ENCODE assay signal across 8 mouse cellular contexts in the genomic region with DNA sequence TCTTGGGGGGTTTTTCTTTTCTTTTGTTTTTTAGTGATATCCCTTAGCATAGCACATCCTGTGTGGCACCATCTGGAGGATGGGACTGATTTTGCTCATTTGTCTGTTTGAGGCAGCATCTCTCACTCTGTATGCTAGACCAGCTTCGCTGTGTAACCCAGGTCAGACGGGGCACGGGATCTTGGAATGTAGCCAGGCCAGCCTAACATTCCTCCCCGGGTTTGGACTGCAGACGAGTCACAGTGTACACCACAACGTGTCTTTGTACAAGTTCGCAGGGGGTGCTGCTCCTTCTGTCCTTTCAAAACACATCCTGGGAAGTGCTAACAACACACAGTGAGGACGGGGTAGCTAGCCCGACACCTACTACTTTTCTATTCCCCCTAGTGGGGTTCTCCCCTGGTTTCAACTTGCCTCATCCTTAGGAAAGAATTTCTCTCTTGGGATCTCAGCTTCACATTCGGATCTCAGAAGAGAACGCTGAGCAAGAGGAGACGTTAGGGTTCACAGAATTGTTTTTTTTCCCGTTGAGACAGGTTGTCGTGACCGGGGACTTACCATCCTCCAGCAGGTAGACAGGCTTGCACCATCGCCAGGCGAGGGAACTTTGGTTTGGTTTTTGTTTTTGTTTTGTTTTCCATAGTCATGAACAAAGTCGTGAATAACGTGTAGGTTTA. TPM values are rescaled to one million over a fixed set of nuclear protein-coding genes. Genes with fewer than 3 reads are reported as not detected.
DNase-seq lines count a peak whose midpoint lies in the region; ATAC-seq and TF ChIP-seq lines count a peak whose summit lies in the region.

No protein-coding gene starts in this region.

- H3K4me3 ChIP-seq in forebrain, embryonic 11.5 days (ENCODE audit: low read depth, low read length), result peak overlapping the region; percentile 81
- H3K4me3 ChIP-seq in intestine, embryonic 14.5 days (ENCODE audit: low read depth, low read length), result peak overlapping the region; percentile 99
- peak overlapping the region; percentile 99 for H3K4me3 ChIP-seq in liver, embryonic 16.5 days (ENCODE audit: low read depth, low read length)
- peak overlapping the region; percentile 63 for H3K4me3 ChIP-seq in olfactory bulb, adult 2 months (ENCODE audit: insufficient read depth, low read depth, low read length)

- under 1% methylated on average over 19 of the region's 19 CpGs for WGBS in forebrain, embryonic 11.5 days
- WGBS in intestine, embryonic 14.5 days, result under 1% methylated on average over 19 of the region's 19 CpGs
- under 1% methylated on average over 19 of the region's 19 CpGs for WGBS in liver, embryonic 16.5 days (ENCODE audit: insufficient replicate concordance)
- under 1% methylated on average over 19 of the region's 19 CpGs for WGBS in olfactory bulb, adult 2 months

- peak; percentile 56 for DNase-seq in retina, postnatal 1 day
- no peak for DNase-seq in retina, embryonic 14.5 days (ENCODE audit: low spot score)
- peak; percentile 70 for DNase-seq in adipocyte (ENCODE audit: low spot score)
- peak; percentile 67 for DNase-seq in forebrain, embryonic 11.5 days (ENCODE audit: low spot score)
- DNase-seq in intestine, embryonic 14.5 days (ENCODE audit: low spot score), result peak; percentile 80
- no peak for DNase-seq in gastrocnemius, postnatal 36 days

- H3K9ac ChIP-seq in forebrain, embryonic 11.5 days (ENCODE audit: low read length), result peak overlapping the region; percentile 89
- peak overlapping the region; percentile 96 for H3K9ac ChIP-seq in intestine, embryonic 14.5 days (ENCODE audit: low read length)
- peak overlapping the region; percentile 99 for H3K9ac ChIP-seq in liver, embryonic 16.5 days (ENCODE audit: low read depth, low read length)

- no peak for TF ChIP-seq POLR2A in olfactory bulb, adult 2 months (IDR thresholded peaks at IDR 0.05; ENCODE audit: insufficient read depth, low read depth, low read length)

- intact Hi-C loops in gastrocnemius, postnatal 36 days (cut with DNase I), result loop anchor here (10.0 kb wide), 1 partner anchor 137 kb away; no protein-coding TSS in a partner anchor

- peak; percentile 34; the same call in 1 of the 2 replicates for ATAC-seq in forebrain, embryonic 11.5 days (replicated peaks; ENCODE audit: low FRiP score)
- ATAC-seq in intestine, embryonic 14.5 days (replicated peaks; ENCODE audit: low FRiP score, low TSS enrichment, low read depth), result no peak; the same call in 1 of the 2 replicates
- no peak for ATAC-seq in liver, embryonic 16.5 days (ENCODE audit: low read depth)

- peak overlapping the region; percentile 88 for H3K27ac ChIP-seq in forebrain, embryonic 11.5 days (ENCODE audit: low read depth, low read length)
- H3K27ac ChIP-seq in intestine, embryonic 14.5 days (ENCODE audit: low read depth), result peak overlapping the region; percentile 95
- peak overlapping the region; percentile 91 for H3K27ac ChIP-seq in liver, embryonic 16.5 days (ENCODE audit: low read length)
- peak overlapping the region; percentile 7; the same call in 1 of the 2 replicates for H3K27ac ChIP-seq in olfactory bulb, adult 2 months (ENCODE audit: insufficient read depth, low read depth, low read length)

- peaks cover 2% of the 10 kb centered on the region; the same call in 1 of the 2 replicates for H3K4me1 ChIP-seq in forebrain, embryonic 11.5 days (replicated peaks; ENCODE audit: control insufficient read depth, insufficient read depth, low read length)
- peaks cover 33% of the 10 kb centered on the region for H3K4me1 ChIP-seq in intestine, embryonic 14.5 days (replicated peaks; ENCODE audit: control insufficient read depth, insufficient read depth, low read length)
- H3K4me1 ChIP-seq in liver, embryonic 16.5 days (ENCODE audit: control insufficient read depth, low read depth, low read length), result peaks cover 23% of the 10 kb centered on the region
- H3K4me1 ChIP-seq in olfactory bulb, adult 2 months (ENCODE audit: control insufficient read depth, insufficient read depth, low read length), result peaks cover 2% of the 10 kb centered on the region; the same call in 1 of the 2 replicates

- no peaks in the 10 kb centered on the region for H3K9me3 ChIP-seq in forebrain, embryonic 11.5 days (ENCODE audit: control insufficient read depth, low read length)
- H3K9me3 ChIP-seq in intestine, embryonic 14.5 days (ENCODE audit: control insufficient read depth, low read length), result no peaks in the 10 kb centered on the region
- no peaks in the 10 kb centered on the region for H3K9me3 ChIP-seq in liver, embryonic 16.5 days (replicated peaks; ENCODE audit: control insufficient read depth, low read length)

- TF ChIP-seq CTCF in olfactory bulb, adult 2 months (IDR thresholded peaks at IDR 0.05; ENCODE audit: insufficient read depth, low read depth, low read length), result no peak

- peak overlapping the region; percentile 60 for H3K4me2 ChIP-seq in forebrain, embryonic 11.5 days (ENCODE audit: low read depth, low read length, severe bottlenecking)
- peak overlapping the region; percentile 76 for H3K4me2 ChIP-seq in intestine, embryonic 14.5 days (ENCODE audit: low read length)
- H3K4me2 ChIP-seq in liver, embryonic 16.5 days (ENCODE audit: low read depth, low read length), result peak overlapping the region; percentile 79

- H3K36me3 ChIP-seq in forebrain, embryonic 11.5 days (ENCODE audit: control insufficient read depth, insufficient read depth, low read length), result no peaks in the 10 kb centered on the region; the same call in 1 of the 2 replicates
- peaks cover 31% of the 10 kb centered on the region for H3K36me3 ChIP-seq in intestine, embryonic 14.5 days (ENCODE audit: control insufficient read depth, insufficient read depth, low read length)
- H3K36me3 ChIP-seq in liver, embryonic 16.5 days (ENCODE audit: control insufficient read depth, insufficient read depth), result peaks cover 17% of the 10 kb centered on the region

- no peaks in the 10 kb centered on the region for H3K27me3 ChIP-seq in forebrain, embryonic 11.5 days (ENCODE audit: control insufficient read depth, insufficient read depth, low read length)
- no peaks in the 10 kb centered on the region for H3K27me3 ChIP-seq in intestine, embryonic 14.5 days (replicated peaks; ENCODE audit: control insufficient read depth, insufficient read depth, low read length)
- no peaks in the 10 kb centered on the region for H3K27me3 ChIP-seq in liver, embryonic 16.5 days (ENCODE audit: control insufficient read depth, insufficient read depth, low read depth, low read length)

RNA-seq across cellular contexts. Expression of a gene that starts 0.7 kb away (rescaled TPM):
- 186 and 189 TPM in 2 replicates for polyA plus RNA-seq in forebrain, embryonic 11.5 days (2014; fragmentation: Nextera tagmentation; extraction: Ambion mirVana)
- 253 and 276 TPM in 2 replicates for polyA plus RNA-seq in intestine, embryonic 14.5 days (2014; fragmentation: Nextera tagmentation; extraction: Ambion mirVana)
- polyA plus RNA-seq in liver, embryonic 16.5 days (2015; fragmentation: Nextera tagmentation; extraction: Ambion mirVana), result 112 and 117 TPM in 2 replicates
- polyA plus RNA-seq in olfactory bulb, adult 2 months (2012; ENCODE audit: insufficient read depth, insufficient read length, low replicate concordance, missing spikeins), result not detected in 2 replicates
- 10 to 100 TPM; 79.3 to 85.6 TPM for total RNA-seq in gastrocnemius, postnatal 36 days (2021)

RNA-seq across cellular contexts. Expression of a gene that starts 4.4 kb away (rescaled TPM):
- polyA plus RNA-seq in forebrain, embryonic 11.5 days (2014; fragmentation: Nextera tagmentation; extraction: Ambion mirVana), result 9.9 and 10.0 TPM in 2 replicates
- polyA plus RNA-seq in intestine, embryonic 14.5 days (2014; fragmentation: Nextera tagmentation; extraction: Ambion mirVana), result 6.3 and 8.9 TPM in 2 replicates
- 2.1 and 2.6 TPM in 2 replicates for polyA plus RNA-seq in liver, embryonic 16.5 days (2015; fragmentation: Nextera tagmentation; extraction: Ambion mirVana)
- not detected in 2 replicates for polyA plus RNA-seq in olfactory bulb, adult 2 months (2012; ENCODE audit: insufficient read depth, insufficient read length, low replicate concordance, missing spikeins)
- under 1 TPM; 0.25 to 0.64 TPM for total RNA-seq in gastrocnemius, postnatal 36 days (2021)

RNA-seq across cellular contexts. Expression of a gene that starts 22.4 kb away (rescaled TPM):
- 109 and 110 TPM in 2 replicates for polyA plus RNA-seq in forebrain, embryonic 11.5 days (2014; fragmentation: Nextera tagmentation; extraction: Ambion mirVana)
- 61.4 and 63.5 TPM in 2 replicates for polyA plus RNA-seq in intestine, embryonic 14.5 days (2014; fragmentation: Nextera tagmentation; extraction: Ambion mirVana)
- 5.1 and 5.4 TPM in 2 replicates for polyA plus RNA-seq in liver, embryonic 16.5 days (2015; fragmentation: Nextera tagmentation; extraction: Ambion mirVana)
- not detected in 2 replicates for polyA plus RNA-seq in olfactory bulb, adult 2 months (2012; ENCODE audit: insufficient read depth, insufficient read length, low replicate concordance, missing spikeins)
- under 1 TPM; 0.32 to 0.51 TPM for total RNA-seq in gastrocnemius, postnatal 36 days (2021)

RNA-seq across cellular contexts. Expression of a gene that starts 24.8 kb away (rescaled TPM):
- polyA plus RNA-seq in forebrain, embryonic 11.5 days (2014; fragmentation: Nextera tagmentation; extraction: Ambion mirVana), result 0.73 and 0.83 TPM in 2 replicates
- polyA plus RNA-seq in intestine, embryonic 14.5 days (2014; fragmentation: Nextera tagmentation; extraction: Ambion mirVana), result 0.40 and 0.51 TPM in 2 replicates
- polyA plus RNA-seq in liver, embryonic 16.5 days (2015; fragmentation: Nextera tagmentation; extraction: Ambion mirVana), result 1.5 and 1.7 TPM in 2 replicates
- polyA plus RNA-seq in olfactory bulb, adult 2 months (2012; ENCODE audit: insufficient read depth, insufficient read length, low replicate concordance, missing spikeins), result not detected in 2 replicates
- under 1 TPM in 1 of 2 experiments, not detected in 1; 0.26 TPM for total RNA-seq in gastrocnemius, postnatal 36 days (2021)

Comparison
In these comparisons a context has a peak if more than half of its experiments do, and no peak if none do; other contexts are left out.
1. DNase-seq: peak in retina, postnatal 1 day (single experiment), adipocyte (single experiment), forebrain, embryonic 11.5 days (single experiment) and intestine, embryonic 14.5 days (single experiment); none in retina, embryonic 14.5 days (single experiment) and gastrocnemius, postnatal 36 days (0 of 2).
2. H3K27ac ChIP-seq: peak in every context shown above with its lines; median percentile 95 in intestine, embryonic 14.5 days; 91 in liver, embryonic 16.5 days; 88 in forebrain, embryonic 11.5 days; 7 in olfactory bulb, adult 2 months.
3. Peak in every context shown above with its lines, with median percentiles within 50 percentile points of each other: H3K4me2 ChIP-seq, H3K4me3 ChIP-seq and H3K9ac ChIP-seq.